Mouse (Mus musculus) thymus, postnatal 14 days (tissue): ENCODE data around the gene Rbm19.
"Not testable (repeated sequence)": the region's sequence is repeated elsewhere in the genome, so short reads cannot be mapped to it uniquely, and the experiment has no call there.

Experiments
- DNase-seq: peaks from one replicate; pipeline ENCODE4 v3.0.0; 2021

Gene Rbm19

DNA sequence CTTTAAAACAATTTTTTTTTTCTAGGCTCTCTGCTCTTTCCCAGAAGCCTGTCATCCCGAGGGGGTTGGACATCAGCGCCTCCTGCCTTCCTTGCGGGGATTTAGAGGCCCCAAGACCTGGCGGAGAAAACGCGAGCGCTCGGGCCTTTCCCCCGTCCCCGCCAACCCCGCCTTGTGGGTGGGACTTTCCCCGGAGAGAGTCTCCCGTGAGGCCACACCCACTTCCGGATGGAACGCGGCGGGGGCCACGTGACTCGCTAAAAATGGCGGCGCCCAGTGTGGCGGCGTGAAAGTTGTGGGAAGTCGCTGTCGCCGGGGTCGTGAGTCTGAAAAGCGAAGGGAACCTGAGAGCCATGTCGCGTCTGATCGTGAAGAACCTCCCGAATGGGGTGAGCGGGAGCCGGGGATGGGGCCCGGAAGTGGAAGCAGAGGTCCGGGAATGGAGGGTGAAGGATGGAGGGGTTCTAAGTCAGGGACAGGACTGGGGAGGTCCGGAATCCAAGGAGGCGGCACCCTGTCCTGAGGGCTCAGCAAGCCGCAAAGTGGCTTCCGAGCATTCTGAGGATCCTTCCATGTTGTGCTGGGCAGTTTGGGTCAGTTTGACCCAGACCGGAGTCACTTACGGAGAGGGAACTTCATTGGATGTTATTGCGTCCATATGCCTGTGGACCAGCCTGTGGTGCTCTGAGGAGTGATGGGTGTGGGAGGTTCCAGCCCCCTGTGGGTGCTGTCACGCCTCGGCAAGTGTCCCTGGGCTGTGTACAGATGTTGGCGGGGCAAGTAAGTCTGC is at the start of gene Rbm19:
Gene Rbm19, plus strand, starts transcription at position 205 of the 790 bp plus-strand sequence.
- peak; percentile 95 for DNase-seq

GRCm38 (mm10) chr5:120067266-120067665 is 49.0 kb upstream of the Rbm19 start:
- DNase-seq, result no peak

DNA sequence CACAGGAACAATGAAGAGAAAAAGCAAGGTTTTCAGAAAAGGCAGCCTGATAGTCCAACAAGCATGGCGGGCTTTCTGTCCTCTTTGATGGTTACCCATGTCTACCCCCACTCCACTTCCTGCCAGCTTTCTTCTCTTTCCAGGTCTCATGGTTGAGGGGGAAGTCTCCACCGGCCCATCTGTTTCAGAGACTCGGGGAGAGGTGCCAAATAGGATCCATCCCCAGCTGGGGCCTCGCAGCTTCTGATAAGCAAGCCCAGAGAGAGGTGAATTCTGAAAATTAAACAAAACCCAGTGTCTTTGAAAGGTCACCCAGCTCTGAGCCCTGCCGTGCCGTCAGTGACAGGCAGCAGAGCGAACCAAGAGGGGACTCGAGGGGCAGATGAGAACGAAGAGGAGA is 42.2 kb upstream of the Rbm19 start:
- DNase-seq, result no peak

GRCm38 (mm10) chr5:120080027-120080426 is 36.2 kb upstream of the Rbm19 start:
- no peak for DNase-seq

GRCm38 (mm10) chr5:120080468-120080867 is 35.8 kb upstream of the Rbm19 start:
- DNase-seq, result no peak

- DNase-seq, result peak; percentile 93
Observed at GRCm38 (mm10) chr5:120088561-120088960, 27.7 kb upstream of the Rbm19 start.

DNA sequence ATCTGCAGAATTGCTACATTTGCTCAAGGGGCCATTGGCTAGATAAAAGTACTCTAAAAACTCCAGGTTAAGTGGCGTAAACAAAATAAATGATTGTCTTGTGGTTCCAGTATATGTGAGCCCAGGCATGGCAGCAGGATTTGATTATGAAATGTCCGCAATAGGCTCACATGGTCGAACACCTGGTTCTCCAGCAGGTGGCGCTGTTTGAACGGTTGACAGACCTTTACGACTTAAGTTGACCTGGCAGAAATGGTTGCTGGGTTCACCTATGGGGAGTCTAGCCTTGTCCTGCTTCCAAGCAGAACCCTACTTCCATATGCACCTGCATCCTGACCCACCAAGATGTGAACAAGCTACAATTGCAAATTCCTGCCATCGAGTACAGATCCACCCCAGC is 21.7 kb upstream of the Rbm19 start:
- DNase-seq, result peak; percentile 69

- DNase-seq, result no peak
Observed at GRCm38 (mm10) chr5:120097042-120097441, 19.2 kb upstream of the Rbm19 start.

GRCm38 (mm10) chr5:120100814-120101213 is 15.5 kb upstream of the Rbm19 start:
- no peak for DNase-seq

DNA sequence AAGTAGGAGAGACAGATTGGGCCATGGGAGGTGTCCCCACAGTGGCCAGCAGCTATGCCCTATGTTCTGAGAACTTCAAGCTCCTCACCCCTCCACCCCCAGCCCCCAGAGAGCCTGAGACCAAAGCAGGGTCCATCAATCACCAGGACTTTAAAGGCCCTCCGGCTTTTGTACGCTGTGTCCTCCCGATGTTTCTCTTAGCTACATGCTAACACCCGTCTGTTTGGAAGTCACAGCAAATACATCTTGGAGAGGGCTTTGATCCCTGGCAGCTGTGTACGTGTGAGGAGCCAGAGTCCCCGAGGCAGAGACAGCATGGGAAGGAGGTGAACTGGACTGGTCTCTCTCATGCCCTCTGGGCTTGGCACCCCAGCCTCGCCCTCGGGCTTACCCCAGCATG is 14.2 kb upstream of the Rbm19 start:
- no peak for DNase-seq

- DNase-seq, result peak; percentile 55
Observed at GRCm38 (mm10) chr5:120102732-120103131, 13.5 kb upstream of the Rbm19 start.

- DNase-seq, result no peak
Observed at GRCm38 (mm10) chr5:120103458-120103857, 12.8 kb upstream of the Rbm19 start.

DNA sequence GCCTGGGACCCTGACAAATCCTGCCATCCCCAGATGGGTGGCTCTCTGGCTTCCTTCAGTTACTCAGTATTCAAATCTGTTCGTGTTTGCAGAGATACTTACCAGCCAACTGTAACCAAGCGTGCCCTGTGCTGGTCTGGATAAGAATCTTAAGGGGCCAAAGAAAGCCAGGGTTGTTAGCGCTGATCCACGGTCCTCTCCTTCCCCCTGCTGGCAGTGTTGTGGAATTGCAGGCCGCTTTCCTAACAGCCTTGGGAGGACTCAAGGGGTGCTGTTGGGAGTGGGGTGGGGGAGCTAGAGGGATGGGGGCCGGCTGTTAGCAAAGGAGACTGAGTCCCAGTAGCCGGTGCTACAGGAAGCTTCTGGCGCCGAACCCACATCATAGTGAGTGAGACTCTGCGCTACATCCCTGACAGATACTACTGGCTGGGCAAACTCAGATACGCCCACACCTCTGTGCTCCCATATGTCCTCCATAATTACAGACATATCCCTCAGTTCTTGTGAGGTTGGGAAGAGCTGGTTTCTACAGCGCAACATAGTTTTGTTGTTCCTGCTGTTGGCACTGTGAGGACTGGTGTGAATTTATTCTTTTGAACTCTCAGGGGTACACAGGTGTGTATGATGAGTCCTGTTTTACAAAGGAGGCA is 9.7 kb upstream of the Rbm19 start:
- DNase-seq, result peak; percentile 56

DNA sequence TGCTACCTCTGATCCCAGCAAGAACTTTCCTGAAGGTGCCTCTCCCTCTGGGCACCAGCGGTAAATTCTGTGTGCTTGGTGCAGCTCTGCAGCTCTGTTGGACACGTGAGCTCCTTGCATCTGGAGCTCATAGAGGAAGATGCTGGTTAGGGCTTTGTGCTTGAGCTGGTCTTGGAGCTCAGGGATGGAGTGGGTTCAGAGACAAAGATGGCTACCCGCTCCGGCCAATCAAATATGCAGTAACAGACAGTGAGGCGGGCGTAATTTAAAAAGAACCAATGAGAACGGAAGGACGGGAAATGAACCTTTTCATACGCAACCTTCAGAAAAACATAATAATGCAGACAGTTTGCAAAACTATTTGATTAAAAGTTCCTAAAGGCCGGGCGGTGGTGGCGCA is 1.9 kb upstream of the Rbm19 start:
- no peak for DNase-seq

GRCm38 (mm10) chr5:120117161-120117560 is 896 bp downstream of the Rbm19 start:
- not testable (repeated sequence) for DNase-seq

- DNase-seq, result peak; percentile 85
Observed at GRCm38 (mm10) chr5:120124881-120125690, 8.8 kb downstream of the Rbm19 start.

DNA sequence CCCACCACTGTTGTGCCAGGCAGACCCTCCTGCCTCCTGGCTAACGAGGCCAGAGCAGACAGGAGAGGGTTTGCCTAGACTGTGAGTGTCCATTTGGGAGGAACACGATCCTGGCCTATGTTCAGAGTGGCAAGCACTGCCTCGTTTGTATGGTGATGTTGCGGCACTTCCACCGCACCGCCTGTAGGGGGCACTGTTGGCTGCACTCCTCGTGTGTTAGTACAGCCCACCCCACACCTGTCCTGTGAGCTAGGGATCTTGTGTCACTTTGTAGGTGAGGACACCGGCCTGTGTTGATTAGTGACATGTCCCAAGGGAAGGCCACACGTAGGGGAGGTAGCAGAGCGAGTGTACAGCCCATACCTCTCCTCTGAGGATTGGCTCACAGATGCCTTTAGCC is 11.4 kb downstream of the Rbm19 start:
- peak; percentile 64 for DNase-seq

- DNase-seq, result no peak
Observed at GRCm38 (mm10) chr5:120128511-120128910, 12.2 kb downstream of the Rbm19 start.

GRCm38 (mm10) chr5:120129070-120129469 is 12.8 kb downstream of the Rbm19 start:
- no peak for DNase-seq

DNA sequence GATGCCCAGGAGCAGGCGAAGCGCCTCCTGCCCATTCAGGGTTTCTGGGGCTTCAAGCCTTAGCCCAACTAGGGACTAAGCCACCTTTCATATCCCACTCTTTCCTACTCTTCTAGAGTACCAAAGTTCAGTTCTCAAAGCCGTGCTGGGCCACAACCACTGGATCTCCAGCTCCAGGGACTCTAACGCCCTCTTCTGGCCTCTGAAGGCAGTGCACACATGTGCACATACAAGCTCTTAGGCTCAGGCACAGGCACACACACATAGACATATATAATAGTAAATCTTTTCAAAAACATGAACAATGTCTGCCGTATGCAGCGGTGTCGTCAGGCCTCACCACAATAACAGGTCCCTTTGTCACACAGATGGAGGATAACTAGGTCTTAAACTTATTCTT is 13.5 kb downstream of the Rbm19 start:
- DNase-seq, result no peak

DNA sequence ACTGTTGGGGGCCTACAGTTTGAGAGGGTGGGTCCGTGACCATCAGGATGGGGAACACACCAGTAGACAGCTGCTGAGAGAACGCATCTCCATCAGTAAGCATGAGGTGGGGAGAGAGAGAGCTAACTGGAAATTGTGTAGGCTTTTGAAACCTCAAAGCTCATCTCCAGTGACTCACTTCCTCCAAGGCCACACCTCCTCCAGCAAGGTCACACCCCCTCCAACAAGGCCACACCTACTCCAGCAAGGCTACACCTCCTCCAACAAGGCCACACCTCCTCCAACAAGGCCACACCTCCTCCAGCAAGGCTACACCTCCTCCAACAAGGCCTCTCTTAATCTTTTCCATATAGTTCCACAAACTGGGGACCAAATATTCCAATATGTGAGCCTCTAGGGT is 13.9 kb downstream of the Rbm19 start:
- peak; percentile 41 for DNase-seq

GRCm38 (mm10) chr5:120131600-120131999 is 15.3 kb downstream of the Rbm19 start:
- peak; percentile 57 for DNase-seq

DNA sequence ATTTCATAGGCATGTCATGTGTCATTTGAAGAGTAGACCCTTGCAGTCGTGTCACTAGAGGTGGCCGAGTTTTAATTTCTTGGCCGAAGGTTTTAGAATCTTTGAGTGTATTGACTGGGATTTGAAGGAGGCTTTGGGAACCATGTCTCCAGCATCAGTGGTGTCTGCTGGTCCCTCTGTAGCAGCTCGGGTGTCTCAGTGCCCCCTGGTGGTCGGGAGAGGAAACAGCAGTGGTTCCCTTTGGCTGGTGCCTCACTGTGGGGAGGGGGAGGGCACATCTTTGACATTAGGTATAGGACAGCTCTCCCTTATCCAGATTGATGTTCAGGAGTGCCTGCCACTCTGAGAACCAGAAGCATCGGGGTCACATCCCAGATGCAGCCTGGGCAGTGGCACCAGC is 17.7 kb downstream of the Rbm19 start:
- peak; percentile 78 for DNase-seq

GRCm38 (mm10) chr5:120135337-120135736 is 19.1 kb downstream of the Rbm19 start:
- no peak for DNase-seq
